Mouse (Mus musculus) liver, embryonic 14.5 days (tissue): ENCODE measurements around the gene Zfp316.

Source experiments
- CTCF ChIP-seq: IDR thresholded peaks from 2 replicates; pipeline ENCODE4 v1.5.1; 2016; ENCODE audit warnings: antibody characterized with exemption, low read depth, control low read depth
- EP300 ChIP-seq: IDR thresholded peaks from 2 replicates; pipeline ENCODE4 v1.6.1; 2016; ENCODE audit warnings: antibody characterized with exemption, low read depth

DNA sequence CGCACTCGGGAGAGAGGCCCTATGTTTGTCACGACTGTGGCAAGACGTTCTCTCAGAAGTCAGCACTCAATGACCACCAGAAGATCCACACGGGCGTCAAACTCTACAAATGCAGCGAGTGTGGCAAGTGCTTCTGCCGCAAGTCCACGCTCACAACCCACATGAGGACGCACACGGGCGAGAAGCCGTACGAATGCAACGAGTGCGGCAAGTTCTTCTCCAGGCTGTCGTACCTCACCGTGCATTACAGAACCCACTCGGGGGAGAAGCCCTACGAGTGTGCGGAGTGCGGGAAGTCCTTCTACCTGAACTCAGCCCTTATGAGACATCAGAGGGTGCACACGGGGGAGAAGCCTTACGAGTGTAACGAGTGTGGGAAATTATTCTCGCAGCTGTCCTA is 24.9 kb downstream of the Zfp316 start:
- TF ChIP-seq EP300: no peak
- TF ChIP-seq CTCF: no peak
